Mouse (Mus musculus) megakaryocyte-erythroid progenitor cell, adult 5-6 weeks (primary cell): ENCODE measurements around the gene Slc25a34. TPM values are rescaled to one million over a fixed set of nuclear protein-coding genes. Genes with fewer than 3 reads are reported as not detected.

Source experiments
- ATAC-seq: replicated peaks from 2 replicates; pipeline ENCODE4 v1.8.0; 2016; ENCODE audit warnings: mild to moderate bottlenecking, inconsistent platforms; ENCODE audit not compliant: severe bottlenecking, poor library complexity, low FRiP score, low TSS enrichment
- total RNA-seq, 2 experiments: library from RNA; stranded (forward) in 1 of 2; stranded (reverse) in 1 of 2; fragments of 200-1000, 215-1000 nt in 1 of 2; fragments of >200 nt in 1 of 2; fragmentation: Nextera tagmentation in 1 of 2; gene quantifications; 2 replicates each; pipeline ENCODE4 v1.2.3; 2014 to 2017

Gene Slc25a34
- total RNA-seq, 2 experiments from 2014 or later: not detected

DNA sequence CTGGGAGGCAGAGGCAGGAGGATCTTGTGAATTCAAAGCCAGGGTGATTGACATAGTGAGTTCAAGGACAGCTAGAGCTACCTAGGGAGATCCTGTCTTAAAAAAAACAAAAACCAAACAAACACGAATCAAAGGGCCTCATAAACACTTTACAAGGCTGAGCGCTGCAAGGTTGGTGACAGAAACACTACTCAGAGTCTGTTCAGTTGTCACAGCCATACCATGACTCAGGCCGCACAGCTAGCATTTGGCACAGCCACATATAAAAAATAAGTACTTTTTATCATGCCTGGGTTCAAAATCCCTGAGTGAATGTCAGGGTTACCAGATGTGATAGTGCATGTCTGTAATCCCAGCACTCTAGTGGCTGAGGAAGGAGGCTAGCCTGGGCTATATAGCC, 23.6 kb upstream of the Slc25a34 start:
- no peak for ATAC-seq

DNA sequence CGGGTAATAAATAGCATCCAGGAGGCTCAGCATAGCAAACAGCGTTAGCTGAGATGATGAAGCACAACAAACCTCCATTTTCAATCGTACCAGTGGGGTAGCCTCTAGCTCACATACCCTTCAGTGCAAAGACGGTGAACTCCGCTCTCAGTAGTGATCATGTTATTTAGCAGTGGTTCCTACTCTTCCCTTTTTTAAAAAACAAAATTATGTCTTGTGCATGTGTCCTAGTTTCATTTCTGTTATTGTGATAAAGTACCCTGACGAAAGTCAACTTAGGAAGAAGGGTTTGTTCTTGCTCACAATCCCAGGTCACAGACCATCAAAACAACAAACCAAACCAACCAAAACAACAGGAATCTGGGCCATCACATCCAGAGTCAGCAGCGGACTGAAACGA, 22.4 kb upstream of the Slc25a34 start:
- ATAC-seq: no peak

DNA sequence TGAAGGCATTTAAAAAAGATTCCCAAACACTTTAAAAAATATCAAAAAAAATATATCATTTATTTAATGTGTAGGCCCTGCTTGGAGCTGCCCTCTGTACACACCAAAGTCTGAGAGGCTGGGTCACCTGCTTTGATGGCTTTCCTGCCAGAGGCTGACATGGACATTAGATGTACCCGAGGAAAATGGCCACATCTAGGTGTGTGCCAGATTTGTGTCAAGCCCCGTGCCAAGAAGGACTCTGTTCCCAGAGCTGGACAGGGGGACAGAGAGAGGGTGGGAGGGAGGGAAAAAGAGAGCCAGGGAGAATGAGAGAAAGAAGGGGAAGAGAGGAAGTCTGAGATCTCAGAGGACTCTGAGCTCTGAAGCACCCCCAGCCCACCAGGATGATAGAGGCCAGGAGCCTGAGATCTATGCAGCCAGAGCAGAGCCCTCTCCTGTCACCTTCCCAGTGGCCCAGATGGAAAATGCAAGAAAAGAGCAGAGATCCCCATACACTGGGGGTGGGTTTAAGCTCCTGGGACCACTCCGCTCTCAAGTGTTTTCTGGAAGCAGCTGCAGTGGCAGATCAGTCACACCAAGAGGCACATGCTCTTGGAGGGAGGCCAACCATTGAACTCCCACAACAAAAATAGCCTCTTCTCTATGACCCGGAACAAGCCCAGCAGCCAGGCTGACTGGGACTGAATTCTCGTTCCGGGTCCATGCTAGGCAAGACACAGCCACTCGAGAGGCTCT, 19.7 kb upstream of the Slc25a34 start:
- ATAC-seq: no peak

DNA sequence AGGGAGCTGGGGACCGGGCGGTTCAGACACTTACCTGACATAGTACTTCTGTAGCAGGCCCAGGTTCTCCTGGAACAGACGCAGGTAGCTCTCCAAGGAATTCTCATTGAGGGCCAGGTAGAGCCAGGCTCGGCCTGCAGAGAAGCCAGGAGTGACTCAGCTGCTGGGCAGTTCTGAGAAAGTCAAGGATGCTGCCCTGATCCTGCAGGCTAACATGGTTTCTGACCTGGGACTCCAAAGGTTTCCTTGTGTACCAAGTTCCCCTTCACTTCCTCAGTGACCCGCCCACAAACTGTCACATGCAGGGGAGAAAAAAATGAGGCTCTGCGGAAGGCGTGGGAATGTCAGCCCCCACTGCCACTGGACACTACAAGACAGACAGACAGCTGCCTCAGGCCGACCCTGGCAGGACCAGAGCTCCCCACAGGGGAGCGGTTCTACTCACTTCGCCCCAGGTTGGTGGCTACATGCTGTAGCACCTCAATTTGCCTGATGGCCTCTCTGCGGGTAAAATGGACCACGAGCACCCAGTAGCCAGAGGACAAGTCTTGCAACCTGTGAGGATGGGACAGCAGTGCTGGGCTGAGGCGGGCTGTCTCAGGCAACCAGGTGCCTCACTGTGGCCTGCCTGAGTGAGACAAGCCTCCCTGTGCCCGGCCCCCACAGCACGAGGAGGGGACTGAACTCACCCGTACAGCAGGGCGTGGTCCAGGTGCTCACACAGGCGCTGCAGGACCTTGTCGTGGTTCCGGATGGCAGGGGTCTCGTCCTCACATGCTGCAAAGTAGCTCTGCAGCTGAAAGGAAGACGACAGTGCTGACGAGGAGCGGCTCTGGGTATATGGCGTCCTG, 18.6 kb upstream of the Slc25a34 start:
- ATAC-seq: no peak

DNA sequence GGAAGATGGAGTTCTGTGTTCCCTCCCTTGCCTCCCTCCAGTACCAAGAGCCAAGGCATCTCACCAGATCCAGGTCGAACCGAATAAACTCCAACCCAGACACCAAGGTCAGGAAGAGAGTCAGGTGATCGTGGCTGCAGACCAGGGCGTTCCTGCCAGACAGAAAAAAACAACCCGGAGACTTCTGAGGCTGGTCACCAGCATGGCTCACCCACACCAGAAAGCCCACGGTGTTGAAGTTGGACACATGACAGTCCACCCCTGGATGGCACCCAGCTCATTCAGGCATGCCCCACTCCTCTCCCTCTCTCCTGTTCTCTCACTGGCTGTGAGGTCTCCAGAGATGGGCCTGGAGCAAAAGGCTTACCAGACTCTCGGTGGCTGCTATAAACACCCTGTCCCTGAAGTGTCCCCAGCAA, 17.7 kb upstream of the Slc25a34 start:
- ATAC-seq: no peak

DNA sequence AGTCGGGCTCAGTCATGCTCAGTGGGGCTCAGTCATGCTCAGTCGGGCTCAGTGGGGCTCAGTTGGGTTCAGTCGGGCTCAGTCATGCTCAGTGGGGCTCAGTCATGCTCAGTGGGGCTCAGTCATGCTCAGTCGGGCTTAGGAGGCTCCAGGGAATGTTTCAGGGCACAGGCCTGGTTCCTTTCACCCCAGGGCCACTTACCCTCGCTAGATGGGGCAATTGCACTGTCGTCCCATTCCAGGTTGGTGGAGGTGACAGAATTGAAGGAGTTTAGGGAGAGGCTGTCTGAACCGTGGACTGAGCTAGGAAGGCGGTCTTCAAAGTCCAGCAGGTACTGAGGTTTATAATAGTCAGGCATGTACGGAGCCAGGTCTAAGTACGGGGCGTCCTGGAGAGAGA, 15.9 kb upstream of the Slc25a34 start:
- no peak for ATAC-seq

DNA sequence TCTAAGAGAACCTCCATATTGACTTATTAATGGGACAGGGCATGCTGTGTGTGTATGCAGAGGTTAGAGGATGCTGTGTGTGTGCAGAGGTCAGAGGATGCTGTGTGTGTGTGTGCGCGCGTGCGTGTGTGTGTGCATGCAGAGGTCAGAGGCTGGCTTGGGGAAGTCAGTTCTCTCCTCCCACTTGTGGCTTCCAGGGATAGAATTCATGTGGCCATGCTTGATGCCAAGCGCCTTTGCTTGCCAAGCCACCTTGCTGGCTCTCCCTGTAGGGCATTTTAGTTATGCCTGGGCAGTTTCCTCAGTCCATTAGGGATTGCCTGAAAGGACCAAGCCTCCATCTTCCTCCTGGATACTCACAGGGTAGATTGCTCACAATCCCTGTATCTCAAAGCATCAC, 13.1 kb upstream of the Slc25a34 start:
- ATAC-seq: no peak

DNA sequence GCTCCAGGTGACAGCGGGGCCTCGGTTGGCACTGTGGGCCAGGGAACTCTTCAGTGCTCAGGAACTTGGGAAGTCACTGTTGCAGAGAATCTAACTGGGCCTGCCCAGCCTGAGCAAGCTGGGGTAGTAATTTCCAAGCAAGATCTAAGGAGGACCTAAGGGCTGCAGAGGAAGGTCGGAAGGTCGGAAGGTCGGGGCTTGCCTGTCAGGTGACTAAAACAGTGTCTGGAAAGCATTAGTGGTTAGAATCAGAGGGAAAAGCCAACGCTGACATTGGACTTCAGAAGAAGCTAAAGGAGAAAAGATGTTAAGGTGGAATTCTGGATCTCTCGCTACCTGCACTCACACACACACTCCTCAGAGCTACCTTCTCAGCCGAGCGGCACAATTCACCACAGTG, 12.4 kb upstream of the Slc25a34 start:
- ATAC-seq: no peak

DNA sequence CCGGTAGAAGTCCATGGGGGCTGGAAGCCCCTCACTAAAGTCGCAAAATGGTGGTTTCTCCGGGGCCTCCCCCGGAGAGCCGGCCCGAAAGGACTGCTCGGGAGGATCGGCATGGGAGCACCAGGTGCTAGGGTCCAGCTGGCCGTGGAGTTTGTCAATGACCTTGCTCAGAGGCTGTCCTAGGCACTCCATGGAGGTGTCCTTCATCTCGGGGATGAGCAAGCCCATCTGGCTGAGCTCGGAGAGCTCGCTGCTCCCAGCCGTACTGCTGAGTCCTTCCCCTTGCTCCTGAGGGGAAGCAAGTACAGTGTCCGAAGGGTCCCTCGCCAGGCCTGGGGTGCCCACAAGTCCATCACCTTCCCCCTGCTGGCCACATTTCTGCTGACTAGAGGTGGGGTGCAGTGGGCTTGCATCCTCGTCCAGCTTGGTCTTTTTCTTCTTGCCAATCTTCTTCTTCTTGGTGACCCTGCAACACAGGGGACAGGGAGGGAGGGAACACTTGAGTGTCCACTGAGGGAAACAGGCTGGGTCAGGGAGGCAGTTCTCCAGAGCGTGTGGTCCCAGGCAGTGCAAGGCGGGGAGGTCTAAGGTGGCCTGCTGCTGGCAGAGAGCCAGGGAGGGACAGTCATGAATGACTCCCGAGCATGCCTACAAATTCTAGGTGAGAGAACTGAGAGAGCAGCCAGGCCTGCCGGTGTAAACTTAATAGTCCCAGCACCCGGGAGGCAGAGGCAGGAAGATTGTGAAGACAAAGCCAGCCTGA, 8.7 kb upstream of the Slc25a34 start:
- no peak for ATAC-seq

DNA sequence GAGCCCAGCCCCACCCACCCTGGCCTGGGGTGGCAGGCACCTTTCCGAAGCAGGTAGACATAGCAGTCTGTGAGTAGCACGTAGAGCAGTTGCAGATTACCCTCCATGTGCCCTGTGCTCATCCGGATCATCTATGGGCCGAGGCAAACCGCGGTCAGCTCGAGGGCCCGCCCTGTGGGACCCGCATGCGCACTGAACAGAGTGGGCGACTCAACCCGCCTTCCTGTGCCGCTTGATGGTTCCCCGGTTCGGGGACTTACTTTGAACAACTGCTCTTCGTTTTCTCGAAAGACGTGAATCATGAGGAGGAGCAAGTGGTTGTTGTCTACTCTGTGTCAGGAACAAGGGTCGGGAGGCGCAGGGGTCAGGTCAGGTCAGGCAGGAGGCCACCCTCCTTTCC, 7.6 kb upstream of the Slc25a34 start:
- no peak for ATAC-seq

DNA sequence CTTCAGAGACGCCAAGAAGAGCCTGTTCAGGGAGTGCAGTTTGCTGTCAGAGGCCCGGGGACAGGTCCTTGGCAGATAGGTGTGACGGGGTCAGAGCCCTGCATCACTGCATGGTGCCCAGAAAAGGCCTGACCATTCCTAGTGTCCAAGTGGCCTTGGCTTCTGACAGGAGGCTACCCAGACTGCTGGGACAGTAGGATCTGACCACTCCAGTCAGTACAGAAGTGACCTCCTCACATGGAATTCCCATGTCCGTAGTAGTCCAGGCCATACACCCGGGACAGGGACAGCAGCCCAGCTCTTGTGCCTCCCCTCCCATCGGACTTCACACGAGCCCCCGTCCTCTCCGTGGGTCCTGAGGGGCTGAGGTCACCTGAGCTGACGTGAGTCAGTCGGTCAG, 6.4 kb upstream of the Slc25a34 start:
- ATAC-seq: no peak

DNA sequence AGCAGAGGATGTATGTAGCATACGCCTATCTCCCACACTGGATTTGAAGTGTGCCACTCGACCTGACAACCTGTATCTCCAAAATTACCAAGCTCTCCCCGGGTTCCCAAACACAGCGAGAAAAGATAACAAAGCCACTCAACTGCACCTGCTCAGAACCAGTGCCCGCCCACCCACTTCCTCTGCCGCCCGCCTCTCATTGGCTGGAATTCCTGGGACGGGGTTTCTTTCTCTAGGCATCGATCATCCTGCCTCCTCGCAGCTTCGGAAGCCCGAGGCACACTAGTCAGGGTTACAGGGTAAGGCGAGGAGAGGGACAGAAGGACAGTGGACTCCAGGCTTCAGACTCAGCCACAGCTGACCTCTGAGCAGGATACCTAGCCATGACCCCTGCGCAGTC, 5.0 kb upstream of the Slc25a34 start:
- ATAC-seq: no peak

DNA sequence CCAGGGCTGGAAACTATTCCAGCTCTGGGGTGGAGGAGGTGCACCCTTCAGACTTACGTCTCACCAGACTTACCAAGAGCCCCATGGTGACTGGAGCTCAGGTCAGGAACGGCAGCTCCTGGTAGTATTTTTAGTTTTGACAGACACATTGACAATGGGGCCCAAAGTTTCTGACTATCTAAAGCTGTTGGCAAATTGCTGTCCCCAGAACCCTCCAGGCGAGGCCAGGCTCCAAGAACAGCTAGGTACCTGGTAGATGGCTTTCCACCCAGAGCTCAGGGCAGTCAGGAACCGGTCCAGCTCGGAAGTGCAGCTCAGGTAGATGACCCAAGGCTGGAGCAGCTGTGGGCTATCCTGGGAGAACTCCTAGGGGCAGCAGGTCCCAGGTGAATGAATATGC, 3.9 kb upstream of the Slc25a34 start:
- no peak for ATAC-seq

DNA sequence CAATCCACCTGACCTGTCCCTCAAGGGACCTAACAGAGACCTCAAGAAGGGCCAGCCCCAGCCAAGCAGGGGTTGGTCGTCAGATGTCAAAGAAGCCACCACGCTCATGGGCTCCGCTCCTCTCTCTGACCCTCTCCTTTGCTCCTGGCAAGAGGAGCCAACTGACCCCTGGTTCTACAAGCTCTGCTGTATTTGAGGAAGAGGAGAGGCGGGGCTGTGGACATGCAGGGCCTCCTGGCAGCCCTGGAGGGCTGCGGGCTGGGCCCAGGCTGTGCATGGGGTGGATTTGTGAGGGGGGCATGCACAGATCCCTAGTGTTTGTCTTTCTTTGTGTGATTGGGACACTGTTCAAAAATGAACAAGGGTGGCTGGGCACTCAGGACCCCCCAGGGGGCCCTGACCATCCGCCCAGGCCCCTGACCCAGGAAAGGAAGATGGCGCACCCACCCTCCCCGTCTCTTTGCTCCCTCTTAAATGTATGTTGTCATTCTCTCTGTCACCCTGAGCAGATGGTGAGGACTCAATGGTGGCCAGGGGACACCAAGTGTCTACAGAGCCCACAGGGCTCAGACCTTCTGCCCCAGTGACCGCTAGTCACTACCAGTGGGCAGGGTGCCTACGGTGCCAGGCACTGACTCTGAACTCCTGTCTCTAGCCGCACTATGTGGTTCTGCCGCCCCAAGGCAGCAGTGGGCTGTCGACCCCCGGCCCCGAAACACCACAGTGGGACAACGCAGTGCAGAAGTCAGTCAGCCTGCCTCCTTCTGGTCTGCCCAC, 2.3 kb upstream of the Slc25a34 start:
- ATAC-seq: no peak

DNA sequence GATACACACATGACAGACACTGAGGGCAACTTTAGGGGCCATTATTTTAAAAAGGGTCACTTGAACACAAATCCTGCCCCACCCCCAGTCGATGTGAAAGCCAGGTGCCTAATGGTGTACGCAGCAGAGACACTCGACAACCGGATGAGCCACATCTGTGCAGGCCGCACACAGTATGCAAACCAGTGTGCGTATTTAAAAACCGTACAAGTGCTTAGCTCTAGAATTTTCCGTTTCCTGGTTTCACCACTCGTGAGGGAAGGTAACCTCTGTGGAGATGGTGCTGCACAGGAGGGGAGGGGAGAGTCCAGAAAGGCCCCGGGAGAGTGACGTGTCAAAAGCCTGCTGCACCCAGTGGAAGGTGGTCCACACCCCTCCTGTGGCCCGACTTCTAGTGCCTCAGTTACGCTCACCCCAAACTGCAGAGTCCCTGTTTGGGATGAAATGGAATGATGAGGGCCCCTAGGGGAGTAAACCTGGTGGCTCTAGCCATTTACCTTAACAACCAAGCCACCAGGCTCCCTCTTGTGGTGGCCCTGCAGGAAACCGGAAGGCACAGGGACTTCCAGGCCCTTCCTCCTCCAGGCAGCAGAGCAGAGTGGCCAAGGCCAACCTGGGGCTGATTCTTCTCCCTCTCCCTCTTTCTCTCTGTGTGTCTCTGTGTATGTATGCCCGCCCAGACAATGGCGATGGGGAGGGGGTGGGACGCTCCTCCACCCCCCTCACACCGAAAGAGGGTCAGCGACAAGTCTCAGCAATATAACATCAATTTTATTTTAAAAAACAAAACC, 1.6 kb upstream of the Slc25a34 start:
- ATAC-seq: peak; percentile 79

DNA sequence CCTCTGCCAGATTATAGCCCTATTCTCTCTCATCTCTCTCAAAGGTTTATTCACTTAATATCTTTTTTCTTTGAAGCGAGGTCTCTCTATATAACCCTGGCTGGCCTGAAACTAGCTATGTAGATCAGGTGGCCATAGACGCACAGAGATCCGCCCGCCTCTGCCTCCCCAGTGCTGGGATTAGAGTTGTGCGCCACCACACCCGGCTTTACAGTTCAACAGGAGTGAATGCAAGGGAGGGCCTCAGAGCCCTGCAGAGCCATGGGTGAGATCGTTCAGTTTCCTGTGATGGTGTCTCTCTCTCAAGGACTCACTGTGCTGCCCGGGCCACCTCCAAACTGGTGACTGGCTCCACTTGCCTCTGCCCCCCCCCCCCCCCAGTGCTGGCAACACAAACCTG, 513 bp upstream of the Slc25a34 start:
- ATAC-seq: no peak

DNA sequence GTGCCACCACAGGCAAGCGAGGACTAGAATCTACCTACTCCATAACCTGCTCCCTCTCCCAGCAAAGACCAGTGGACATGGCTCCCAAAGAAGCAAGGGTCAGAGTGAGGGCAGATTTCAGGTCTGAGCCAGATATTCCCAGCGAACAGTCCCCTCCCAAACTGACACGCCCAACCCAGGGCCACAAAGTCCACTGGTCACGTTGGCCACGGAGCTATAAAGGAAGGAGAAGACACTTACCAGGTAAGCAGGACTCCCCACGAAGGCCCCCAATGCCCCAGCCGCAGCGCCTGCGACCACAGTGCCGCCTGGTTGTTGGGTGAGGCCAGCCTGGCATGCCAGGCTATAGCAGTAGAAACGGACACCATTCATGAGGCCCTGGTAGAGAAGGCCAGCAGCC, 584 bp downstream of the Slc25a34 start:
- ATAC-seq: no peak

DNA sequence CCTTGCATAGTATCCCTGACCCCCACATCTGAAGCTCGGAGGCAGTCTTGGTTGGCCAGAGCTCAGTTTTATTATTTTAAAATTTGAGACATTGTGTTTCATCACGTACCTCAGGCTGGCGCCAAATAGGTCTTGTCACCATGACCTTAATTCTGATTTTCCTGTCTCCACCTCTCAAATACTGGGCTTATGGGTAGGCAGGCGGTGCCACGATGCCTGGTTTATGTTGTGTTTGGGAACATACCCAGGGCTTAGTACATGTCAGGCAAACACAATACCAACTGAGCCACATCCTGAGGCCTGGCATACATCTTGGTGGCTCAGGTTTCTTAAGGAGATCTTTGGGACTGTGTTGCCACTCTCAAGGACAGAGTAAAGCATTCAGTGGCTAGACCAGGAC, 1.0 kb downstream of the Slc25a34 start:
- no peak for ATAC-seq

DNA sequence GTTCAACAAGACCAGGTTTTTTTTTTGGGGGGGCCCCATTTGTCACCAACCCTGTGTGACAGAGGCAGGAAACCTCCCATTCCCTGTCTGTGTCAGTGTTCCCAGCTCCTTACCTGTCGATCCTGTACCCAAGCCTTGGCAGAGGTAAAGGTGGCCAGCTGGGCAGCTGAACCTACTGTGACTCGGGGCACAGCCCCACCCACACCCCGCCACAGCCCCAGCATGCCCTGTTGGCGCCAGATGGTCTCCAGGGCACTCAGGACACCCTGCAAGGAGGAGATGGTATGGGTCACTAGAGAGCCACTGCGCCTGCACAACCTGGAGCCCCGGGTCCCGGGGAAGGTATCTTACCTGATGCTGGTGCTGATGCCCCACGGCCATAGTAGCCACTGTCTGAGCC, 1.5 kb downstream of the Slc25a34 start:
- no peak for ATAC-seq
